Mouse (Mus musculus) regulatory T cell (primary cell): ENCODE measurements at regions not wholly inside any gene's neighbourhood (a gene's known extent, or its start where the extent isn't known, plus 50 kb on each side); places are given as distances from the start of the nearest gene placed in this dataset.

ENCODE experiments used
- in situ Hi-C: fragments of 300-600 bp; cut with MboI, MseI; formaldehyde crosslinking; loops from one replicate; pipeline ENCODE4 v1.15.1; 2025; ENCODE audit warnings: high pct_unique_total_duplicates

- in situ Hi-C loops = no loop called here
These were observed 203.1 kb upstream of the Gm9833 start for GRCm38 (mm10) chr3:9884691-9885354.

- in situ Hi-C loops = no loop called here
These were observed 202.3 kb upstream of the Gm9833 start for GRCm38 (mm10) chr3:9885565-9885964.

- in situ Hi-C loops = no loop called here
These were observed 201.8 kb upstream of the Gm9833 start for GRCm38 (mm10) chr3:9886077-9886476.

GRCm38 (mm10) chr3:9886765-9887626, 200.9 kb upstream of the Gm9833 start:
- in situ Hi-C loops = no loop called here

GRCm38 (mm10) chr3:9887627-9887994, 200.3 kb upstream of the Gm9833 start:
- in situ Hi-C loops = no loop called here

GRCm38 (mm10) chr3:9888051-9888450, 199.9 kb upstream of the Gm9833 start:
- in situ Hi-C loops = no loop called here

- in situ Hi-C loops = no loop called here
These were observed 194.9 kb upstream of the Gm9833 start for GRCm38 (mm10) chr3:9892884-9893494.

GRCm38 (mm10) chr3:9895396-9896135, 192.3 kb upstream of the Gm9833 start:
- in situ Hi-C loops = no loop called here

- in situ Hi-C loops = no loop called here
These were observed 191.6 kb upstream of the Gm9833 start for GRCm38 (mm10) chr3:9896303-9896702.

- in situ Hi-C loops = no loop called here
These were observed 186.2 kb upstream of the Gm9833 start for GRCm38 (mm10) chr3:9901663-9902062.

- in situ Hi-C loops = no loop called here
These were observed 174.6 kb upstream of the Gm9833 start for GRCm38 (mm10) chr3:9913357-9913756.

GRCm38 (mm10) chr3:9916538-9917106, 171.3 kb upstream of the Gm9833 start:
- in situ Hi-C loops = no loop called here

GRCm38 (mm10) chr3:9920331-9920730, 167.6 kb upstream of the Gm9833 start:
- in situ Hi-C loops = no loop called here

- in situ Hi-C loops = no loop called here
These were observed 166.2 kb upstream of the Gm9833 start for GRCm38 (mm10) chr3:9921730-9922129.

- in situ Hi-C loops = no loop called here
These were observed 165.3 kb upstream of the Gm9833 start for GRCm38 (mm10) chr3:9922541-9923046.

GRCm38 (mm10) chr3:9924630-9925029, 163.3 kb upstream of the Gm9833 start:
- in situ Hi-C loops = no loop called here

- in situ Hi-C loops = no loop called here
These were observed 151.0 kb upstream of the Gm9833 start for GRCm38 (mm10) chr3:9936853-9937441.

- in situ Hi-C loops = no loop called here
These were observed 149.3 kb upstream of the Gm9833 start for GRCm38 (mm10) chr3:9938651-9939050.

GRCm38 (mm10) chr3:9942631-9943030, 145.3 kb upstream of the Gm9833 start:
- in situ Hi-C loops = no loop called here

- in situ Hi-C loops = loop anchor here (5.0 kb wide), 1 partner anchor 240 kb away; no protein-coding TSS in a partner anchor
These were observed 140.4 kb upstream of the Gm9833 start for GRCm38 (mm10) chr3:9947357-9948065.
